Mouse (Mus musculus) kidney, adult 2 months (tissue): Measurements from ENCODE around the gene Egfl7.

Experiments used
- CTCF ChIP-seq: fragments of 200-500 bp; conservative IDR thresholded peaks from 2 replicates; pipeline ENCODE4 v1.5.1; 2011; ENCODE audit warnings: low read depth, mild to moderate bottlenecking, control low read depth, low read length, moderate library complexity, mixed read lengths; ENCODE audit not compliant: insufficient read depth, insufficient read length
- POLR2A ChIP-seq: fragments of 200-500 bp; IDR thresholded peaks from one replicate; pipeline ENCODE4 v1.6.1; 2011; ENCODE audit warnings: low read depth, low read length, control low read depth

DNA sequence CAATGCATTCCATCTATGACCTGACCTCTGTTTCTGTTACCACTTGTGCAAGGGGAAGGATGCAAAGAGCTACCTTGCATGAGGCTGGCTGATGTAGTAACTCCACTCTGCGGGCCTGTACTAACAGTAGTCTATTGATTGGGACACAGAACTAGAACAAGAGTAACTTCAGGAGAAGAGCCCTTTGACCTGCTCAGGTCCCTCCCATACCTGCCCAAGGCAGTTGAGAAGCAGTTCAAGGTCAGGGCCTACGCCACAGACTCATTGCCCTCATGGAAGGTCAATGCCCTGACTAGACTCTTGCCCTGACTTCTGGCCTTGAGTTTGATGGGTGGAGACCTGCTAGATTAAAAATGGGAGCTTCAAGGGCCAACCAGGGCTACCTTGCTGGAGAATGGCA, 20.9 kb downstream of the Egfl7 start:
- TF ChIP-seq CTCF (no peak), POLR2A (no peak)
